Comparison of ENCODE assay signal across 7 mouse cellular contexts in the genomic region with DNA sequence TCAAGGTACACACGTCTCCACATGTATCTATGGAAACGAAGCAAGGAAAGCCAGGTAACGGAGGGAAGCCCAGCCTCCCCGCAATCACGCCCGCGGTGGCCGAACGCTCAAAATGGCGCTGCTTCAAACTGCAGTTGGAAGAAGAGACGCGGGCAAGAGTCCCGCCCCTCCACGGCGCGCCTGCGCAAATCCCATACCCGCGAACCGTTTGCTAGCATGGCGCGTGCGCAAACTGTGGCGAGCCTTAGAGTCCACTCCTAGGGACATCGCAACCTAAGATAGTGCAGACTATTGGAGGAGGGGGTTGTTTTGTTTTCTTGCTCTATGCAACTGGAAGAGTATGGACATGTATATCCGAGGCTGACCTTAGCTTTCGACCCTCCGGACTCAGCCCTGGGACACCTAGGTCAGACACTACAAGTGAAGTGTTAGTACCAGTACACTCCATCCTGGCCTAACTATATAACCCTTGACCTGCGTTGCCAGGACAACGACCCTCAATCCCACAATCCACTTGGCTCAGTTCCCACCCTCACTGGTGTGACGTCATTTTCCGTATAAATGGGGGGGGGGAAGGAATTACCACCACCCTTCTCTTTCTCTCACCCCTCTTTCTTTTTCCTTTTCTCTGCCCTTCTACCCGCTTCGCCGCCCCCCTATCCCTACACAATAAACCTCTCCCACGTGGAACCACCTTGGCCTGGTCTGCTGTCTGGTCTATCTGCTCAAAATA. TPM values are rescaled to one million over a fixed set of nuclear protein-coding genes. Genes with fewer than 3 reads are reported as not detected.
DNase-seq lines count a peak whose midpoint lies in the region; ATAC-seq and TF ChIP-seq lines count a peak whose summit lies in the region.

Gene Pspc1 (minus strand): TSS at position 117 of the 733 bp plus-strand sequence.

- peak within 1 kb of the TSS; percentile 95 for H3K27ac ChIP-seq in embryonic facial prominence, embryonic 10.5 days (replicated peaks)
- H3K27ac ChIP-seq in intestine, postnatal 0 days (ENCODE audit: low read depth, low read length): peak within 1 kb of the TSS; percentile 95
- H3K27ac ChIP-seq in midbrain, embryonic 12.5 days (replicated peaks): peak within 1 kb of the TSS; percentile 93
- peak within 1 kb of the TSS; percentile 81 for H3K27ac ChIP-seq in small intestine, adult 2 months (ENCODE audit: insufficient read depth, low read depth, low read length)

- peak within 1 kb of the TSS; percentile 78 for H3K4me2 ChIP-seq in intestine, postnatal 0 days (replicated peaks; ENCODE audit: low read depth)
- peak within 1 kb of the TSS; percentile 71 for H3K4me2 ChIP-seq in midbrain, embryonic 12.5 days (replicated peaks)

- H3K27me3 ChIP-seq in embryonic facial prominence, embryonic 10.5 days (replicated peaks; ENCODE audit: low read depth, poor library complexity, severe bottlenecking): no peaks in the 10 kb centered on the region
- no peaks in the 10 kb centered on the region for H3K27me3 ChIP-seq in intestine, postnatal 0 days (replicated peaks; ENCODE audit: control insufficient read depth, insufficient read depth, low read length)
- no peaks in the 10 kb centered on the region for H3K27me3 ChIP-seq in midbrain, embryonic 12.5 days
- H3K27me3 ChIP-seq in small intestine, adult 2 months (ENCODE audit: control insufficient read depth, insufficient read depth, low read length): no peaks in the 10 kb centered on the region

- intact Hi-C loops in left cerebral cortex, postnatal 4 days (cut with DNase I): no loop called here

- H3K36me3 ChIP-seq in embryonic facial prominence, embryonic 10.5 days (replicated peaks): peaks cover 21% of the 10 kb centered on the region
- no peaks in the 10 kb centered on the region for H3K36me3 ChIP-seq in intestine, postnatal 0 days (ENCODE audit: control insufficient read depth, insufficient read depth)
- no peaks in the 10 kb centered on the region for H3K36me3 ChIP-seq in midbrain, embryonic 12.5 days
- H3K36me3 ChIP-seq in small intestine, adult 2 months (ENCODE audit: control insufficient read depth, insufficient read depth, low read length): no peaks in the 10 kb centered on the region

- WGBS in embryonic facial prominence, embryonic 10.5 days: under 1% methylated on average over 36 of the region's 36 CpGs
- under 1% methylated on average over 36 of the region's 36 CpGs for WGBS in intestine, postnatal 0 days
- WGBS in midbrain, embryonic 12.5 days: 0% methylated on average over 36 of the region's 36 CpGs
- WGBS in small intestine, adult 2 months: 1% methylated on average over 36 of the region's 36 CpGs

- TF ChIP-seq POLR2A in small intestine, adult 2 months (IDR thresholded peaks at IDR 0.05; ENCODE audit: low read depth, low read length): peak; percentile 92

- peak; percentile 98 for DNase-seq in adrenal gland, postnatal 10 days
- DNase-seq in embryonic facial prominence, embryonic 10.5 days (ENCODE audit: low spot score): peak; percentile 98
- peak; percentile 44 for DNase-seq in gonadal fat pad, adult 2 months (ENCODE audit: low read depth)
- DNase-seq in left cerebral cortex, postnatal 4 days: peak; percentile 98

- peak; percentile 93 for ATAC-seq in intestine, postnatal 0 days
- ATAC-seq in midbrain, embryonic 12.5 days (ENCODE audit: low FRiP score, low read depth): peak; percentile 96

- TF ChIP-seq CTCF in intestine, postnatal 0 days (IDR thresholded peaks at IDR 0.05; ENCODE audit: low read depth): no peak
- no peak for TF ChIP-seq CTCF in small intestine, adult 2 months (IDR thresholded peaks at IDR 0.05; ENCODE audit: extremely low read depth, insufficient read length, insufficient replicate concordance, low read depth, low read length)

- no peaks in the 10 kb centered on the region for H3K9me3 ChIP-seq in embryonic facial prominence, embryonic 10.5 days
- no peaks in the 10 kb centered on the region for H3K9me3 ChIP-seq in intestine, postnatal 0 days (ENCODE audit: control insufficient read depth)
- H3K9me3 ChIP-seq in midbrain, embryonic 12.5 days: no peaks in the 10 kb centered on the region

- peak within 1 kb of the TSS; percentile 82 for H3K9ac ChIP-seq in intestine, postnatal 0 days (ENCODE audit: low read depth, low read length)
- H3K9ac ChIP-seq in midbrain, embryonic 12.5 days (replicated peaks): peak within 1 kb of the TSS; percentile 94

- H3K4me3 ChIP-seq in embryonic facial prominence, embryonic 10.5 days: peak within 1 kb of the TSS; percentile 96
- H3K4me3 ChIP-seq in intestine, postnatal 0 days (ENCODE audit: low read depth, low read length): peak within 1 kb of the TSS; percentile 94
- peak within 1 kb of the TSS; percentile 96 for H3K4me3 ChIP-seq in midbrain, embryonic 12.5 days
- H3K4me3 ChIP-seq in small intestine, adult 2 months (ENCODE audit: low read depth, low read length): peak within 1 kb of the TSS; percentile 90

- peaks cover 23% of the 10 kb centered on the region for H3K4me1 ChIP-seq in embryonic facial prominence, embryonic 10.5 days
- peaks cover 5% of the 10 kb centered on the region; the same call in 1 of the 2 replicates for H3K4me1 ChIP-seq in intestine, postnatal 0 days (replicated peaks; ENCODE audit: control insufficient read depth, insufficient read depth, low read length)
- peaks cover 29% of the 10 kb centered on the region for H3K4me1 ChIP-seq in midbrain, embryonic 12.5 days
- peaks cover 4% of the 10 kb centered on the region; the same call in 1 of the 2 replicates for H3K4me1 ChIP-seq in small intestine, adult 2 months (ENCODE audit: control insufficient read depth, insufficient read depth, insufficient read length, low read length)

RNA-seq across cellular contexts. Expression of gene Pspc1, which starts in this region (rescaled TPM):
- total RNA-seq in adrenal gland, postnatal 10 days (2021): 10 to 100 TPM; 22.6 to 32.8 TPM
- polyA plus RNA-seq in embryonic facial prominence, embryonic 10.5 days (2016; fragmentation: Nextera tagmentation; extraction: Ambion mirVana): 41.3 and 44.7 TPM in 2 replicates
- 5.9 and 7.4 TPM in 2 replicates for polyA plus RNA-seq in gonadal fat pad, adult 2 months (2012; rRNA removed)
- 11.1 and 11.5 TPM in 2 replicates for polyA plus RNA-seq in intestine, postnatal 0 days (2015; fragmentation: Nextera tagmentation; extraction: Ambion mirVana)
- total RNA-seq in left cerebral cortex, postnatal 4 days (2021): 10 to 100 TPM; 89.8 to 92.5 TPM
- polyA plus RNA-seq in midbrain, embryonic 12.5 days (2016; fragmentation: Nextera tagmentation; extraction: Ambion mirVana): 55.7 and 56.0 TPM in 2 replicates
- 1.3 and 2.4 TPM in 2 replicates for polyA plus RNA-seq in small intestine, adult 2 months (2012; rRNA removed)

Comparison
In these comparisons a context has a peak if more than half of its experiments do, and no peak if none do; other contexts are left out.
1. Peak in every context shown above with its lines: DNase-seq, ATAC-seq, H3K4me3 ChIP-seq and H3K27ac ChIP-seq.
2. DNase-seq: peak in every context shown above with its lines; median percentile 98 in adrenal gland, postnatal 10 days; 98 in embryonic facial prominence, embryonic 10.5 days; 98 in left cerebral cortex, postnatal 4 days; 44 in gonadal fat pad, adult 2 months.